Mouse (Mus musculus) cerebellum, adult 9-10 months (tissue): ENCODE data around the gene Srcap.
"Not testable (repeated sequence)": the region's sequence is repeated elsewhere in the genome, so short reads cannot be mapped to it uniquely, and the experiment has no call there.

ENCODE experiments used
- DNase-seq: peaks from one replicate; pipeline ENCODE4 v3.0.0; 2022

The Srcap gene

GRCm38 (mm10) chr7:127511808-127512230 is at the start of gene Srcap:
Srcap (plus strand) TSS chr7:127511983.
- DNase-seq, result peak; percentile 97

- no peak for DNase-seq
Observed at GRCm38 (mm10) chr7:127465191-127465590, 46.6 kb upstream of the Srcap start.

- not testable (repeated sequence) for DNase-seq
Observed at GRCm38 (mm10) chr7:127465670-127466069, 46.1 kb upstream of the Srcap start.

DNA sequence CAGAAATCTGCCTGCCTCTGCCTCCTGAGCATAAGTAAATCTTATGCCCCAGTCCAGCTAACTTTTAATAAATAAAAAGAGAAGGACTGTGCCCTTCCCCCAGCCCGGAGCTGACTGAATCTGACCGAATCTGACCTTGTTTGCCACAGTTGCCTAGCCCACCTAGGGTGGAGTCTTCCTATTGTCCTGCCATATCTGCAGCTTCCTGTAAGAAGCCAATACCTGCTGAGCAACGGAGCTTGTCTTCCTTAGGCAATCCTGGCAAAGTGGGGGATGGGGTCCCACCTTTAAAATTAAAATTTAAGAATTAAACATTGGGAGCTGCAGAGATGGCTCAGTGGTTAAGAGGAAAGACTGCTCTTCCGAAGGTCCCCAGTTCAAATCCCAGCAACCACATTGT is 45.2 kb upstream of the Srcap start:
- DNase-seq, result peak; percentile 38

DNA sequence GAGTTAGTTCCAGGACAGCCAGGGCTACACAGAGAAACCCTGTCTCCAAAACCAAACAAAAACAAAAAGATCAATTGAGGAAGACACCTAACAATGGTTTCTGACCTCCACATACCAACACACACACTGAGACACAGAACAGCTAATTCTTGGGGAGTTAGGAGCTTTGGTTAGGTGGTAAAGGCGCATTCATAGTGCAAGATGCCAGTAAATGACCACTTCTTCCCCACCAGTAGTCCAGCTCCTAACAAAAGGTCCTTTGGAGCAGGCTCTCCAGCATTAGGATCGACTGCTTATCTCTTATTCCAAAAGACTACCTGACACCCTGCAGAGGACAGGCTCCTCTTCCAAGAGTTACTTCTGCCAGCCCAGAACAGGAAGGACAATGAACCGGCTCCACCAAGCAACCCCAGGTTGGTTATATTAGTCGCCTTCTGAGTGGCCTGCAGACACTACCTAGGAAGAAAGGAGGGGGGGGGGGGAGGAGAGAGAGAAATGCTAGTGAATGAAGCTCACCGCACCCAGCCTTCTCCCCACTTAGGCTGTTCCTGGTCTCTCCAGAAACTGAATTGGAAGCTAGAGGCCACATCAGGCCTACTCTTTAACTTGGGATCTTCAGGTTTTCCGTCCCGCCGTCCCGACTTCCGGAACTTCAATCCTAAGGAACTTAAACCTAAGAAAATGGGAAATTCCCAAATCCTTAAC is 41.6 kb upstream of the Srcap start:
- peak; percentile 65 for DNase-seq

DNA sequence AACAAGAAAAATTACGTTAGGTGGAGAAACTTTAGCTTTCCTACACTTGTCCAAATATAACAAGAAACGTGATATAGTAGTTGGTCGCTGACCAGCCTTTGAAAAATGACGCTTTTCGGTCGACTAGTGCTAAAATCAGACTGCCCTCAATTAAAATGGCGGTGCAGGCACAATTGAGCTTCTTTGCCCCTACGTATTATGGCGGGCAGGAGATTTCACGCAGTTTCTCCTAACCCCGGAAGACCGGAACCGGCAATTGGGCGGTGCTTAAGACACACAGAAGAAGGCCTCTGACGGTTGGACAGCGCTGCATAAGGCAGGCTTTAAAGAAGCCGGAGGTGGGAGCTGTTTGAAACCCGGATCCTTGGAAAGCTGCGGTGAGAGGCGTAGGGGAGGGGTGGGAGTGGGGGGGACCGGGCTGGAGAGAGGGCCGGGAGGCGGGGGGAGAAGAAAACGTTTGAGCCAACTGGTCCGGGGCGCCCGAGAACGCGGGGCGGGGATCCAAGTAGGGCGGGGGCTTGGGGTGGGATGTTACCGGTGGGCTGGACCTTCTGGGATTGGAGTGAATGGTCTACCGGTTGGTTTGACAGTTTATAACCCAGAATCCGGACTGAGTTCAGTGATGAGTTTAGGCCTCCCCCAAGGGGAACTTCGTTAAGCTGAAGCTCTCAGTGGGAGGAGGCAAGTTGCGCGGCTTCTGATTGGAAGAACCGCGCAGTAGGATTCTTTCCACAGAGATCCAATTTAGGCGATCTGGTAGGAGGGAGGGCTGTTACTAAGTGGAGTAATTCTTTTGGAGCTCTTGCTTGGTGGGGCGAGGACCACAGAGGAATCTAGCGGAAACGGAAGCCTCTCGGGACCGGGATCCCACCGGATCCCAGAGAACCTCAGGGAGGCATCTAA is 40.8 kb upstream of the Srcap start:
- peak; percentile 95 for DNase-seq

DNA sequence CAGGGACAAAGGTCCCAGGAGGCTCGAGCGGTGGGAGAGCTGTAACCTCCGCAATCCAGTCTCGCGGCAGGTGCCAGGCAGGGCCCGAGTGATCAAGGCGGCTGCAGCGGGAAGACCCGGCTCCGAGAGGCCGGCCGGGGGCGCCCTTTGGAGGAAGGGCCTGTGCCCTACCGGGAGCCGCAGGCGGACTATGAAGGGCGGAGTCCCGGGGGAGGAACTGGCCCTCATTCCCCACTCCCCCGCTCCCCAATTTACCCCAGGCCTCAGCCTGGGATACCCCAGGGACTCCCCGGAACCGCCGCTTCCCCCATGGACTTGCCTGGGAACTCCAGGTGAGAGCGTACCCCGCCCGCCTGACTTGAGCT is 40.2 kb upstream of the Srcap start:
- DNase-seq, result peak; percentile 60

DNA sequence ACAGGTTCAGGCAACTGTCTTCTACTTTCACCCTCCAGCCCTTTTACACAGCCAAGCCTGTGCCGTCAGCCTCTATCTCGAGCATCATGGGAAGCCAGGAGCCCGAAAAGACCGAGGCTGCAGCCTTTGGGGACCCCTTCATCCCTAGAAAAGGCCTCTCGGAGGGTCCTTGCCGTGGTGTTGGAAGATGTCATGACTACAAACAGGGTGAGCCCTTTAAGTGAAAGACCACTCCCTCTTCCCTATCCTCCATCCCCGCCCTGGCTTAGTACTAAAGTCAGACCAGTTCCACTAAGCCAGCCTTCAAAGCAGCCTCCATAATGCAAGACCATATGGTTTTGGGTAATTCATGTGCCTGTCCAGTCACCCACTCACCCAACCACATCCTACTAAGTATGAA is 39.7 kb upstream of the Srcap start:
- no peak for DNase-seq

GRCm38 (mm10) chr7:127473705-127474104 is 38.1 kb upstream of the Srcap start:
- DNase-seq, result no peak

DNA sequence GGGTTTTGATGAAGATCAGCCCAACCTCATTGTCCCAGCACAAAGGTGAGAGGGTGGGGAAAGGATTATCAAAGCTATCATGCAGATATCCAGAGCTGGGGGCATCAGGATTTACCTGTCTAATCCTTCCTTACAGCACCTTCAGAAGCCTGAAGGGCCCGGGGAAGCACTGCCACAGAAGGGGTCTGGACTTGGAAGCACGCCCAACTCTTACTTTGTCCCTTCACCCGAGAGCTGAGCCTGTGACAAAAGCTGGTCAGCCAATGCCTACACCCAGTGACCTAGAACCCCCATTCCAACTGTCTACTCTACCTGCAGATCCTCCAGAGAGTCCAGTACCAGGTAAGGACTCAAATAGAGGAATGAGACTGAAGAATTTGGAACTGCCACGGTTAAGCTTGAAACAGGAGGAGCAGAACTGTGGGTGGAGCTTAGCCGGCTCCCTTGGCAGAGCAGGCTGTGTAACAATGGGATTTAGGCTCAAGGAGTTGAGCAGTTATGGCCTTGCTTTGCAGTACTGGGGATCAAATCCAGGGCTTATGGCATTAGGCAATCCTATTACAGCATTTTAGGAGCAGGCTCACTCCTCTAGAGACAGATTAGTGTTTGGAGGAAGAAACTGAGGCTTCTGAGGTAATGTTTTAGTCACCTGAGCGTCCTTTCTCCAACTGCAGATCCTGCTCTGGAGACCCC is 37.3 kb upstream of the Srcap start:
- no peak for DNase-seq

DNA sequence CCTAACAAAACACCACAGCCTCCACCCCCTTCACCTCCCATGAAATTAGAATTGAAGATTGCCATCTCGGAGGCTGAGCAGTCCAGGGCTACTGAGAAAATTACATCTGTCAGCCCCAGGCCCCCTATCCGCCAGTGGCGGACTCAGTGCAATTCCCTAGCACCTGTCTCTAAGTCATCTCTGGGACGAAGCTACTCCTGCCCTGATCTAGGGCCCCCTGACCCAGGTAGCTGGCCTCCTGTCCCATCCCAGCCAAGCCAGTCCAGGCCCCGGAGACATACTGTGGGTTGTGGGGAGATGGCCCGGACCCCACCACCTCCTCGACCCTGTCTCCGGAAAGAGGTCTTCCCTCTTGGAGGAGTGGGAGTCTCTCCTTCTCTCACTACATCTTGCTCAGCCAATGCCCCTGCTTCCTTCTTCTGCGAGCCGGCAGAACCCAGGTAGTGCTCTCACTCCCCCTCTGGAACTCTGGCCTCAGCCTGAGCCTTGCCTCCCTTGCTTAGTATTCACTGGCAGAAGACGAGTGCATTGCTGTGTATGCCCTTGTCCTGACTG is 36.5 kb upstream of the Srcap start:
- DNase-seq, result peak; percentile 58

- DNase-seq, result peak; percentile 75
Observed at GRCm38 (mm10) chr7:127476336-127476735, 35.4 kb upstream of the Srcap start.

DNA sequence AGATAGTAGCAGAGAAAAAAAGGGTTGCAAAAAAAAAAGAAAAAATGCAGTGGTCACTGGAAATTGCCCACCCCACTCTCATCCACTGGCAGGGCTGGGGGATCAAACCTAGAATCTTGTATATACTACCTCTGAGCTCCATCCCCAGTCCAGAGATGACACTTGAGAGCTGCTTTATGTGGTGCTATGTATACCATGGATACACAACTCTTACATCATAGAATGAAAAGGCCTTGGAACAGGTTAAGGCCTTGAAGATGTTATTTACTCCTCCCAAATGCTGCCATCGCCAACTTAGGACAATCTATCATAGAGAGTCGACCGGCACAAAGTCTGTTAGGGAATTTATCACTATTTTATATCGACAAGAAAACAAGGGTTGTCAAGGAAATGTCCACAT is 34.9 kb upstream of the Srcap start:
- DNase-seq, result peak; percentile 65

DNA sequence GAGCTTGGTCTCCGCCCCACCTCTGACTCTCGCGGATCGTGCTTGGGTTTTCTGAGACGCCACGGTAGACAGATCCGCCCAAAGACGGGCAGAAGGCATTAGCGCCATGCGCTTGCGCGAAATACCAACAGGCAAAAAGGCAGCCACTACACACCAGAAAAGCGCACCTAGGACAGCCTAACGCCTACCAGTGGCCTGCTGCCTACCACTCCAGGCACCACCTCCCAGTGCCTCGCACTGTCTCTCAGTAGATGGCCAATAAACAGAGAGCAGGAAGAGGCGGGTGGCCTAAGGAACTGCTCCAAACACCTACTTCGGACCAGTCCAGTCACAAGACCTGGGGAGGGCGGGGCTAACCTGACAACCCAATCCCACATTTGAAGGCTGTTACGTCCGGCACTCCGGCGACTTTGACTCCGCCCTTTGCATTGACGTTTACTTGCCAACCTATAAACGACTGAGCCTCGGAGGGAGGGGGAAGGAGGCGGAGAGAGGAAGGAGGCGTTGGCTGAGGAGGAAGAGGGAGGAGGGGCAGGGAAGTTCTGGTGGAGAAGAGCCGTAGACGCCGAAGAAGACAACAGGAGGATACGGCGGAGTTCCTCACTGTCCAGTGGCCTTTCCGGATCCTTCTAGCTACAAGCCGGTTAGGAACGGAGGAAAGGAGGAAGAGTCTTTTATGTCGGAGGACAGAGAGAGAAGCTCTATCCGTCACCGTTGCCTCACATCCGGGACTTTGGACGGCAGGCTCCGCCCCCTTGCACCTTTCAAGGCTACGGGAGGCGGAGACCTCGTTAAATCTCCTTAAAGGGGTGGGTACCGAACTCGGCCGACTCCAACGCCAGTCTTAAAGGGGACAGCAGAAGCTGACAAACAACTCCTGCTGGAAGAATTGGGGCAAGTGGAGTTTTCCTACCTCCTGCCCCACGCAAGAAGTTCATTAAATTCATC is 33.8 kb upstream of the Srcap start:
- DNase-seq, result peak; percentile 100

- DNase-seq, result peak; percentile 97
Observed at GRCm38 (mm10) chr7:127478635-127479317, 33.0 kb upstream of the Srcap start, which contains the start of gene Fbrs. Fbrs (plus strand) TSS chr7:127479199.

GRCm38 (mm10) chr7:127479318-127480225 is 32.2 kb upstream of the Srcap start:
- DNase-seq, result no peak

DNA sequence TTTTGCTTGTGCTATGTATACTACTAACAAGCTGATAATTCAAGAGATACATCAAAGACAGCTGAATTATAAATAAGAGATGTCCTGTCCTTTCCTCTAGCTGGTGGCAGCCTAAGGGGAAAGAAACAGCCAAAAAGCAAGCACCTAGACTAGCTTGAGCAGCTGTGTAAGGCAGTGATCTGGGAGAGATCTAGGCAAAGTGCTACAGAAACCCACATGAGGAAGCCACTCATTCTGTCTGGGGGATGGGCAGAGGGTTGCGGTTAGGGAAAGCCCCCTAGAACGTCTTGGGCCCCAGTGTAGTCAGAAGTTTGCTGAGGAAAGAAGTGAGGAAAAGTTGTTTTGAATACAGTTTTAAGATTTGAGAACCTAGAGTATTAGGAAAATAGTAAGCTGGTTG is 31.5 kb upstream of the Srcap start:
- DNase-seq, result no peak

DNA sequence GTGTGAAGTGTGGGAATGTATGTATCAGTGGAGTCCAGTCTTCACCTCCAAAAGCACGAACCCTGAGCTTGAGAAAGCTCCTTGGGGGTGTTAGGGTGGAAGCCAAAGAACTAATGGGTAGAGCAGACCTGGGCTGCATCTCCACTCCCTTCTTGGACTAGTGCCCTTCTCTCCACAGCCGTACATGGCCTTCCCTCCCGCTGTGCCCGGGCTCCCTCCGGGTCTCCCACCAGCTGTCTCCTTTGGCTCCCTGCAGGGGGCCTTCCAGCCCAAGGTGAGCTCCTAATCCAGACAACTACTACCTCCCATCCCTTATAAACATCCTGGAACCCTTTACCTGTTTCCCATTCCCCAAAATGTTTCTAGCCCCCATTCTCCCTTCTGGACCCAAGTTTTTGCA is 26.4 kb upstream of the Srcap start:
- DNase-seq, result peak; percentile 65

DNA sequence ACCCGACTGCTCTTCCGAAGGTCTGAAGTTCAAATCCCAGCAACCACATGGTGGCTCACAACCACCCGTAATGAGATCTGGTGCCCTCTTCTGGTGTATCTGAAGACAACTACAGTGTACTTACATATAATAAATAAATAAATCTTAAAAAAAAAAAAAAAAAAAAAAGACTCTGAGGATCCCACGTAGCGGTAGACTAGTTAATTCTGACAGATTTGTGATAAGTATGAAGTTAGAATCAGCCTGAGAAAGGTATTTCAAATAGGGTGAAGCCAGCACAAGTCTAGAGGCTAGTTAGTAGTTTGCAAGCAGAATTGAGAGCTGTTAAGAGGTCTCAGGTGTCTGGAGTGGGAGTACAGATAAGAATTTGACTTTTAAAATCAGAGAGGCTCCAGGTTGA is 23.4 kb upstream of the Srcap start:
- not testable (repeated sequence) for DNase-seq

DNA sequence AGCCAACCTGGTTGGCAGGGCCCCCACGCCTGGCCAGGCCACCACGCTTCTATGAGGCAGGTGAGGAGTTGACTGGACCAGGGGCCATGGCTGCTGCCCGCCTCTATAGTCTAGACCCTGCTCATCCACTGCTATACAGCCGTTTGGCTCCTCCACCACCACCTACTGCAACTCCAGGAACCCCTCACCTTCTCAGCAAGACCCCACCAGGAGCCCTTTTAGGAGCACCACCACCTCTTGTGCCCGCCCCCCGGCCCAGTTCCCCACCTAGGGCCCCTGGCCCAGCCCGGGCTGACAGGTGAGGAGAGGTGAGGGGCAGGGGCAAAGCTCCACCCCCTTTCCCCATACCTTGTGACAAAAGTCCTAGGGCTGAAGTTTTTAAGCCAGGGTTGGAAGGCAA is 21.8 kb upstream of the Srcap start:
- no peak for DNase-seq
